Mouse (Mus musculus): ENCODE measurements around the gene Trim66. TPM values are rescaled to one million over a fixed set of nuclear protein-coding genes. Genes with fewer than 3 reads are reported as not detected.

Gene Trim66
- polyA plus RNA-seq, 1 experiment: 9.6 TPM

- DNase-seq (ENCODE audit: extremely low spot score in 1 of 2, low spot score in 1 of 2): no peak
These were observed 15.4 kb upstream of the Trim66 start for GRCm38 (mm10) chr7:109523304-109523703.

GRCm38 (mm10) chr7:109522084-109522483, 14.2 kb upstream of the Trim66 start:
- no peak for DNase-seq (ENCODE audit: extremely low spot score in 1 of 2, low spot score in 1 of 2)

- no peak for DNase-seq (ENCODE audit: extremely low spot score in 1 of 2, low spot score in 1 of 2)
These were observed 12.0 kb upstream of the Trim66 start for GRCm38 (mm10) chr7:109519936-109520335.

GRCm38 (mm10) chr7:109518838-109519696, 11.1 kb upstream of the Trim66 start, which contains the start of gene Rpl27a:
Rpl27a (plus strand) TSS chr7:109519147.
- DNase-seq (ENCODE audit: extremely low spot score in 1 of 2, low spot score in 1 of 2): peak; percentile 97 to 99

GRCm38 (mm10) chr7:109518036-109518681, 10.2 kb upstream of the Trim66 start:
- no peak for DNase-seq (ENCODE audit: extremely low spot score in 1 of 2, low spot score in 1 of 2)

GRCm38 (mm10) chr7:109516500-109516899, 8.6 kb upstream of the Trim66 start:
- DNase-seq (ENCODE audit: extremely low spot score in 1 of 2, low spot score in 1 of 2): no peak

- DNase-seq (ENCODE audit: extremely low spot score in 1 of 2, low spot score in 1 of 2): no peak
These were observed 3.9 kb upstream of the Trim66 start for GRCm38 (mm10) chr7:109511838-109512237.

GRCm38 (mm10) chr7:109510799-109511198, 2.9 kb upstream of the Trim66 start:
- DNase-seq (ENCODE audit: extremely low spot score in 1 of 2, low spot score in 1 of 2): no peak

- no peak for DNase-seq (ENCODE audit: extremely low spot score in 1 of 2, low spot score in 1 of 2)
These were observed 362 bp downstream of the Trim66 start for GRCm38 (mm10) chr7:109507572-109507971.

- no peak for DNase-seq (ENCODE audit: extremely low spot score in 1 of 2, low spot score in 1 of 2)
These were observed 815 bp downstream of the Trim66 start for GRCm38 (mm10) chr7:109507119-109507518.

- DNase-seq (ENCODE audit: extremely low spot score in 1 of 2, low spot score in 1 of 2): no peak
These were observed 10.4 kb downstream of the Trim66 start for GRCm38 (mm10) chr7:109497507-109497906.

- DNase-seq (ENCODE audit: extremely low spot score in 1 of 2, low spot score in 1 of 2): peak; percentile 41 to 60
These were observed 14.3 kb downstream of the Trim66 start for GRCm38 (mm10) chr7:109493319-109494316.

- peak in 1 of 2 experiments; percentile 34 for DNase-seq (ENCODE audit: extremely low spot score in 1 of 2, low spot score in 1 of 2)
These were observed 15.2 kb downstream of the Trim66 start for GRCm38 (mm10) chr7:109492616-109493318.

GRCm38 (mm10) chr7:109484221-109484620, 23.7 kb downstream of the Trim66 start:
- peak in 1 of 2 experiments; percentile 27 for DNase-seq (ENCODE audit: extremely low spot score in 1 of 2, low spot score in 1 of 2)

- peak in 1 of 2 experiments; percentile 17 for DNase-seq (ENCODE audit: extremely low spot score in 1 of 2, low spot score in 1 of 2)
These were observed 27.2 kb downstream of the Trim66 start for GRCm38 (mm10) chr7:109480765-109481197.

GRCm38 (mm10) chr7:109477926-109478325, 30.0 kb downstream of the Trim66 start:
- DNase-seq (ENCODE audit: extremely low spot score in 1 of 2, low spot score in 1 of 2): no peak

GRCm38 (mm10) chr7:109470700-109471099, 37.2 kb downstream of the Trim66 start:
- no peak for DNase-seq (ENCODE audit: extremely low spot score in 1 of 2, low spot score in 1 of 2)

- peak in 1 of 2 experiments; percentile 26 for DNase-seq (ENCODE audit: extremely low spot score in 1 of 2, low spot score in 1 of 2)
These were observed 39.7 kb downstream of the Trim66 start for GRCm38 (mm10) chr7:109468262-109468701.

- peak in 1 of 2 experiments; percentile 59 for DNase-seq (ENCODE audit: extremely low spot score in 1 of 2, low spot score in 1 of 2)
These were observed 40.3 kb downstream of the Trim66 start for GRCm38 (mm10) chr7:109467591-109467990.

- no peak for DNase-seq (ENCODE audit: extremely low spot score in 1 of 2, low spot score in 1 of 2)
These were observed 47.2 kb downstream of the Trim66 start for GRCm38 (mm10) chr7:109460698-109461097.
